Mouse (Mus musculus) CH12.LX (cell line): ENCODE results near the gene 1600002K03Rik. TPM values are rescaled to one million over a fixed set of nuclear protein-coding genes. Genes with fewer than 3 reads are reported as not detected.

Experiments used
- DNase-seq: peaks from one replicate; pipeline ENCODE4 v3.0.0-alpha.2; 2013; ENCODE audit errors: extremely low read depth
- H3K27ac ChIP-seq: 2 replicates; pipeline ENCODE4 v1.5.1; 2012; ENCODE audit warnings: low read depth, mild to moderate bottlenecking, control low read depth, moderate library complexity; ENCODE audit not compliant: insufficient read depth
- H3K27me3 ChIP-seq: replicated peaks from 2 replicates; pipeline ENCODE3; 2012; ENCODE audit warnings: inconsistent platforms
- H3K36me3 ChIP-seq, 2 experiments: replicated peaks in 1 of 2; 2 replicates each; pipeline versions ENCODE3 to v1.6.1; 2012; ENCODE audit warnings: inconsistent platforms in 1 of 2, low read length in 1 of 2, mild to moderate bottlenecking in 1 of 2, mixed read lengths in 1 of 2, moderate library complexity in 1 of 2; ENCODE audit not compliant: control insufficient read depth in 1 of 2, insufficient read depth in 1 of 2
- H3K4me1 ChIP-seq, 2 experiments: 2 replicates each; pipeline ENCODE4 v1.6.1; 2012; ENCODE audit warnings: inconsistent platforms in 1 of 2, moderate library complexity in 1 of 2; ENCODE audit not compliant: insufficient read depth in 2 of 2, control insufficient read depth in 1 of 2
- H3K4me2 ChIP-seq: 2 replicates; pipeline ENCODE4 v1.6.1; 2012; ENCODE audit warnings: low read depth, mild to moderate bottlenecking, control low read depth; ENCODE audit not compliant: poor library complexity, insufficient read depth, severe bottlenecking
- H3K4me3 ChIP-seq, 3 experiments: fragments of 150-350 bp in 1 of 3; sonication (generic) in 1 of 3; replicated peaks in 1 of 3; 2 replicates each; pipeline versions ENCODE3 to v1.5.1; 2011 to 2012; ENCODE audit warnings: low read depth in 2 of 3, low read length in 2 of 3, mild to moderate bottlenecking in 2 of 3, moderate library complexity in 2 of 3, control low read depth in 1 of 3, improper control_type of control experiment in 1 of 3, inconsistent platforms in 1 of 3, mixed read lengths in 1 of 3; ENCODE audit not compliant: poor library complexity in 1 of 3
- H3K79me2 ChIP-seq: replicated peaks from 2 replicates; pipeline ENCODE4 v1.6.1; 2012; ENCODE audit warnings: mild to moderate bottlenecking, moderate library complexity; ENCODE audit not compliant: control insufficient read depth, poor library complexity, insufficient read depth, severe bottlenecking; ENCODE audit errors: extremely low read depth
- H3K9ac ChIP-seq: 2 replicates; pipeline ENCODE4 v1.6.1; 2012; ENCODE audit warnings: low read depth, mild to moderate bottlenecking, control low read depth, moderate library complexity; ENCODE audit not compliant: insufficient read depth
- H3K9me3 ChIP-seq: replicated peaks from 2 replicates; pipeline ENCODE3; 2012; ENCODE audit warnings: low read length, inconsistent platforms, mixed read lengths
- CHD2 ChIP-seq: IDR thresholded peaks from 2 replicates; pipeline ENCODE4 v1.6.1; 2011; ENCODE audit warnings: low read length, improper control_type of control experiment
- CTCF ChIP-seq, 2 experiments: IDR thresholded peaks in 1 of 2; conservative IDR thresholded peaks in 1 of 2; 2 replicates each; pipeline ENCODE4 v1.5.1; 2011 to 2012; ENCODE audit warnings: low read depth in 2 of 2, low read length in 2 of 2, improper control_type of control experiment in 1 of 2, inconsistent platforms in 1 of 2, mild to moderate bottlenecking in 1 of 2, moderate library complexity in 1 of 2
- E2F4 ChIP-seq: IDR thresholded peaks from 2 replicates; pipeline ENCODE4 v1.6.1; 2011; ENCODE audit warnings: low read depth, low read length, improper control_type of control experiment; ENCODE audit not compliant: insufficient replicate concordance
- ELF1 ChIP-seq: IDR thresholded peaks from 2 replicates; pipeline ENCODE4 v1.6.1; 2014; ENCODE audit warnings: low read depth, mild to moderate bottlenecking, inconsistent platforms, low read length, improper control_type of control experiment
- GABPA ChIP-seq: IDR thresholded peaks from 2 replicates; pipeline ENCODE4 v1.6.1; 2012; ENCODE audit warnings: low read depth, low read length, improper control_type of control experiment, inconsistent platforms; ENCODE audit not compliant: insufficient replicate concordance
- HCFC1 ChIP-seq: IDR thresholded peaks from 2 replicates; pipeline ENCODE4 v1.6.1; 2012; ENCODE audit warnings: low read depth, mild to moderate bottlenecking, inconsistent platforms, low read length, improper control_type of control experiment
- IRF4 ChIP-seq: IDR thresholded peaks from 2 replicates; pipeline ENCODE4 v1.6.1; 2014; ENCODE audit warnings: low read depth, mild to moderate bottlenecking, inconsistent platforms, low read length, improper control_type of control experiment
- KAT2A ChIP-seq: IDR thresholded peaks from 2 replicates; pipeline ENCODE4 v1.6.1; 2012; ENCODE audit warnings: low read length, improper control_type of control experiment, inconsistent platforms; ENCODE audit not compliant: insufficient replicate concordance
- MAFK ChIP-seq: IDR thresholded peaks from 2 replicates; pipeline ENCODE4 v1.6.1; 2011; ENCODE audit warnings: low read length, improper control_type of control experiment; ENCODE audit not compliant: insufficient replicate concordance
- MAZ ChIP-seq: IDR thresholded peaks from 2 replicates; pipeline ENCODE4 v1.6.1; 2012; ENCODE audit warnings: low read depth, mild to moderate bottlenecking, inconsistent platforms, low read length, improper control_type of control experiment, moderate library complexity
- MEF2A ChIP-seq: IDR thresholded peaks from 2 replicates; pipeline ENCODE4 v1.6.1; 2014; ENCODE audit warnings: low read depth, mild to moderate bottlenecking, inconsistent platforms, low read length, improper control_type of control experiment, borderline replicate concordance
- MXI1 ChIP-seq: IDR thresholded peaks from 2 replicates; pipeline ENCODE4 v1.6.1; 2011; ENCODE audit warnings: mild to moderate bottlenecking, low read depth, low read length, improper control_type of control experiment
- MYC ChIP-seq: IDR thresholded peaks from 2 replicates; pipeline ENCODE4 v1.6.1; 2011; ENCODE audit warnings: low read depth, mild to moderate bottlenecking, improper control_type of control experiment, low read length
- NELFE ChIP-seq: IDR thresholded peaks from 2 replicates; pipeline ENCODE4 v1.6.1; 2011; ENCODE audit warnings: low read depth, low read length, improper control_type of control experiment
- NRF1 ChIP-seq: IDR thresholded peaks from 2 replicates; pipeline ENCODE4 v1.6.1; 2014; ENCODE audit warnings: low read depth, mild to moderate bottlenecking, inconsistent platforms, low read length, improper control_type of control experiment, moderate library complexity
- POLR2A ChIP-seq: IDR thresholded peaks from 2 replicates; pipeline ENCODE4 v1.6.1; 2011; ENCODE audit warnings: low read depth, mild to moderate bottlenecking, improper control_type of control experiment, low read length
- RAD21 ChIP-seq: IDR thresholded peaks from 2 replicates; pipeline ENCODE4 v1.6.1; 2011; ENCODE audit warnings: low read depth, mild to moderate bottlenecking, low read length, improper control_type of control experiment, moderate library complexity
- TBP ChIP-seq: conservative IDR thresholded peaks from 2 replicates; pipeline ENCODE4 v1.6.1; 2011; ENCODE audit warnings: low read depth, low read length, improper control_type of control experiment
- UBTF ChIP-seq: IDR thresholded peaks from 2 replicates; pipeline ENCODE4 v1.6.1; 2012; ENCODE audit warnings: low read depth, mild to moderate bottlenecking, inconsistent platforms, low read length, improper control_type of control experiment, moderate library complexity
- USF2 ChIP-seq: conservative IDR thresholded peaks from 2 replicates; pipeline ENCODE4 v1.6.1; 2011; ENCODE audit warnings: low read depth, low read length, improper control_type of control experiment
- ZKSCAN1 ChIP-seq: IDR thresholded peaks from 2 replicates; pipeline ENCODE4 v1.6.1; 2012; ENCODE audit warnings: low read depth, inconsistent platforms, low read length, improper control_type of control experiment, borderline replicate concordance
- dilution Hi-C: fragments of 300-500 bp; cut with MboI; formaldehyde crosslinking; loops from 2 replicates; pipeline ENCODE4 v1.14.3; 2020; ENCODE audit warnings: low sequenced_read_pairs; ENCODE audit not compliant: extremely low pct_unique_long_range_greater_than_20kb, extremely low pct_ligation_motif_present
- in situ Hi-C: fragments of 300-500 bp; cut with MboI; formaldehyde crosslinking; loops from 3 replicates; pipeline ENCODE4 v1.14.3; 2019; ENCODE audit warnings: low sequenced_read_pairs, low pct_ligation_motif_present, low pct_unique_long_range_greater_than_20kb, mixed read lengths
- polyA plus RNA-seq: library from polyadenylated mRNA; unstranded; fragments of >175 nt; gene quantifications from 2 replicates; pipeline ENCODE4 v1.2.1, GENCODE M21; 2012; ENCODE audit warnings: low read depth; ENCODE audit not compliant: insufficient read length
- total RNA-seq, 2 experiments: library from RNA; depleted of rRNA; stranded (reverse); fragments of 300-350 nt in 1 of 2; fragments of >200 nt in 1 of 2; gene quantifications; 2 replicates each; pipeline ENCODE4 v1.2.3; 2012 to 2014

1600002K03Rik gene
- total and polyA plus RNA-seq, 3 experiments: 19.3 to 40.2 (median 30.5) TPM

DNA sequence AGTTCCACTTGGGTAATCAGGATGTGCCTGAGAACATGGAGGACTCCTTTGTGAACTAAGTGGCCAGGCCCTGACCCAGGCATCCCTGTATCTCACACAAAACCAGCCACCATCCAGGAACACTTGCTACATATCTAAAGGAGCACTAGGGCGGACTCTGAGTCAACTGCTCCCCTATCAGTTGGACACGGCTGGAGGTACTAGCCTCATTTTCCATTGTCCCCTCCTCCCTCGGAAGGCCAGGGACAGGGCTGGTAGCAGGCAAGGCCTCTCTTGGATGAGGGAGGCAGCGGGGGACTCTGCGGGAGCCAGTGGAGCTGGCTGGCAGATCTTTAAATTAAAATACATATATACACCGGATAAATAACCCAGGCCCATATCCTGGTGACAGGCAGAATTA, 21.2 kb downstream of the 1600002K03Rik start:
- no peak overlapping the region for H3K4me2 ChIP-seq
- TF ChIP-seq MAFK (no peak), ELF1 (no peak), MXI1 (no peak), MYC (no peak), HCFC1 (no peak), NELFE (no peak), CTCF (conservative IDR thresholded peaks at IDR 0.05 in 1 of 2, IDR thresholded peaks at IDR 0.05 in 1 of 2; ENCODE audit: low read depth in 2 of 2, low read length in 2 of 2) (no peak), NRF1 (no peak), UBTF (no peak), USF2 (no peak), ZKSCAN1 (no peak), CHD2 (no peak), KAT2A (no peak), POLR2A (no peak), MEF2A (no peak), TBP (no peak), RAD21 (no peak), E2F4 (no peak), IRF4 (no peak)
- H3K4me1 ChIP-seq: peaks cover 0 to 3% of the 10 kb centered on the region in 2 experiments; a peak in 1 of 4 replicates
- peaks cover 79% of the 10 kb centered on the region for H3K27me3 ChIP-seq
- no peak overlapping the region for H3K9ac ChIP-seq
- no peak overlapping the region for H3K27ac ChIP-seq
- dilution Hi-C loops (no loop called here), in situ Hi-C loops (no loop called here)
- H3K4me3 ChIP-seq: no peak overlapping the region
- no peaks in the 10 kb centered on the region for H3K79me2 ChIP-seq
- H3K9me3 ChIP-seq: peaks cover 2% of the 10 kb centered on the region
- DNase-seq: no peak
- no peaks in the 10 kb centered on the region for H3K36me3 ChIP-seq

GRCm38 (mm10) chr10:80194441-80194840, 21.7 kb downstream of the 1600002K03Rik start:
- no peak overlapping the region for H3K27ac ChIP-seq
- H3K36me3 ChIP-seq: no peaks in the 10 kb centered on the region
- no peak overlapping the region for H3K9ac ChIP-seq
- peaks cover 2% of the 10 kb centered on the region for H3K9me3 ChIP-seq
- H3K79me2 ChIP-seq: no peaks in the 10 kb centered on the region
- no peak for TF ChIP-seq POLR2A
- no peak for TF ChIP-seq MAZ
- no peak for TF ChIP-seq KAT2A
- TF ChIP-seq CTCF (conservative IDR thresholded peaks at IDR 0.05 in 1 of 2, IDR thresholded peaks at IDR 0.05 in 1 of 2; ENCODE audit: low read depth in 2 of 2, low read length in 2 of 2): no peak
- no peak for TF ChIP-seq USF2
- TF ChIP-seq GABPA: no peak
- no peak for TF ChIP-seq ELF1
- in situ Hi-C loops (no loop called here), dilution Hi-C loops (no loop called here)
- H3K4me3 ChIP-seq: no peak overlapping the region
- peaks cover 77% of the 10 kb centered on the region for H3K27me3 ChIP-seq
- no peak overlapping the region for H3K4me2 ChIP-seq
- no peak for DNase-seq
- peaks cover under 1 to 3% of the 10 kb centered on the region in 2 experiments; a peak in 2 of 4 replicates for H3K4me1 ChIP-seq
